Mouse (Mus musculus): ENCODE measurements at regions not wholly inside any gene's neighbourhood (a gene's known extent, or its start where the extent isn't known, plus 50 kb on each side); places are given as distances from the start of the nearest gene placed in this dataset.
A peak's percentile ranks its signal among the peaks of the same experiment; 100 is the strongest.

GRCm38 (mm10) chr15:68362081-68363057 lies 1861.7 kb upstream of the Lrrc6 start:
- peak; percentile 60 for DNase-seq

GRCm38 (mm10) chr15:68360956-68361908 lies 1860.5 kb upstream of the Lrrc6 start:
- no peak for DNase-seq

- no peak for DNase-seq
Measured at GRCm38 (mm10) chr15:68359496-68359895, 1858.8 kb upstream of the Lrrc6 start.

GRCm38 (mm10) chr15:68355957-68356356 lies 1855.2 kb upstream of the Lrrc6 start:
- DNase-seq = no peak

GRCm38 (mm10) chr15:68344652-68345051 lies 1843.9 kb upstream of the Lrrc6 start:
- DNase-seq = no peak

GRCm38 (mm10) chr15:68342542-68342941 lies 1841.8 kb upstream of the Lrrc6 start:
- no peak for DNase-seq

GRCm38 (mm10) chr15:68341056-68341455 lies 1840.3 kb upstream of the Lrrc6 start:
- DNase-seq = no peak

GRCm38 (mm10) chr15:68337264-68337663 lies 1836.6 kb upstream of the Lrrc6 start:
- DNase-seq = no peak

- DNase-seq = no peak
Measured at GRCm38 (mm10) chr15:68335837-68336236, 1835.1 kb upstream of the Lrrc6 start.

- no peak for DNase-seq
Measured at GRCm38 (mm10) chr15:68316116-68316515, 1815.4 kb upstream of the Lrrc6 start.
